Mouse (Mus musculus) embryonic facial prominence, embryonic 14.5 days (tissue): ENCODE measurements around the gene 1110008L16Rik. TPM values are rescaled to one million over a fixed set of nuclear protein-coding genes. Genes with fewer than 3 reads are reported as not detected.

Experiments used
- ATAC-seq: fragments of 200-750 bp; cut with Nextera tagmentation; 2 replicates; pipeline ENCODE4 v1.8.0; 2017; ENCODE audit warnings: low read depth, moderate number of reproducible peaks, moderate TSS enrichment
- DNase-seq: peaks from one replicate; pipeline ENCODE4 v3.0.0-alpha.2; 2015; ENCODE audit warnings: low spot score
- H3K27ac ChIP-seq: fragments of 300-500 bp; sonication (generic); replicated peaks from 2 replicates; pipeline ENCODE4 v1.5.1; 2014; ENCODE audit warnings: low read depth, mild to moderate bottlenecking, low read length, moderate library complexity
- H3K27me3 ChIP-seq: fragments of 300-500 bp; sonication (generic); replicated peaks from 2 replicates; pipeline ENCODE4 v1.6.1; 2014; ENCODE audit warnings: low read length; ENCODE audit not compliant: control insufficient read depth, insufficient read depth
- H3K36me3 ChIP-seq: fragments of 300-500 bp; sonication (generic); 2 replicates; pipeline ENCODE4 v1.6.1; 2014; ENCODE audit warnings: low read length, mixed read lengths; ENCODE audit not compliant: control insufficient read depth, insufficient read depth
- H3K4me1 ChIP-seq: fragments of 300-500 bp; sonication (generic); 2 replicates; pipeline ENCODE4 v1.6.1; 2014; ENCODE audit warnings: antibody characterized with exemption, low read length; ENCODE audit not compliant: control insufficient read depth, insufficient read depth
- H3K4me2 ChIP-seq: fragments of 300-500 bp; sonication (generic); 2 replicates; pipeline ENCODE4 v1.6.1; 2014; ENCODE audit warnings: low read depth, mild to moderate bottlenecking, low read length, moderate library complexity, mixed read lengths
- H3K4me3 ChIP-seq: fragments of 300-500 bp; sonication (generic); 2 replicates; pipeline ENCODE4 v1.5.1; 2014; ENCODE audit warnings: low read depth, mild to moderate bottlenecking, low read length
- H3K9ac ChIP-seq: fragments of 300-500 bp; sonication (generic); 2 replicates; pipeline ENCODE4 v1.6.1; 2014; ENCODE audit warnings: low read depth, mild to moderate bottlenecking, low read length, moderate library complexity, mixed read lengths
- H3K9me3 ChIP-seq: fragments of 300-500 bp; sonication (generic); 2 replicates; pipeline ENCODE4 v1.6.1; 2016; ENCODE audit warnings: low read length; ENCODE audit not compliant: control insufficient read depth
- WGBS: fragments of 180-500 bp; shearing (Covaris S2); extraction: QIAGEN DNeasy Blood & Tissue Kit; methylation state at CpG from one replicate; pipeline ENCODE4 v1.1.7; 2014; 5-methylcytosine and 5-hydroxymethylcytosine counted together
- polyA plus RNA-seq: library from polyadenylated mRNA; unstranded; fragments of >200 nt; fragmentation: Nextera tagmentation; extraction: Ambion mirVana; gene quantifications from 2 replicates; pipeline ENCODE4 v1.2.1, GENCODE M21; 2014

Gene 1110008L16Rik
- polyA plus RNA-seq, 1 experiment from 2014 or later, result 12.1 TPM

DNA sequence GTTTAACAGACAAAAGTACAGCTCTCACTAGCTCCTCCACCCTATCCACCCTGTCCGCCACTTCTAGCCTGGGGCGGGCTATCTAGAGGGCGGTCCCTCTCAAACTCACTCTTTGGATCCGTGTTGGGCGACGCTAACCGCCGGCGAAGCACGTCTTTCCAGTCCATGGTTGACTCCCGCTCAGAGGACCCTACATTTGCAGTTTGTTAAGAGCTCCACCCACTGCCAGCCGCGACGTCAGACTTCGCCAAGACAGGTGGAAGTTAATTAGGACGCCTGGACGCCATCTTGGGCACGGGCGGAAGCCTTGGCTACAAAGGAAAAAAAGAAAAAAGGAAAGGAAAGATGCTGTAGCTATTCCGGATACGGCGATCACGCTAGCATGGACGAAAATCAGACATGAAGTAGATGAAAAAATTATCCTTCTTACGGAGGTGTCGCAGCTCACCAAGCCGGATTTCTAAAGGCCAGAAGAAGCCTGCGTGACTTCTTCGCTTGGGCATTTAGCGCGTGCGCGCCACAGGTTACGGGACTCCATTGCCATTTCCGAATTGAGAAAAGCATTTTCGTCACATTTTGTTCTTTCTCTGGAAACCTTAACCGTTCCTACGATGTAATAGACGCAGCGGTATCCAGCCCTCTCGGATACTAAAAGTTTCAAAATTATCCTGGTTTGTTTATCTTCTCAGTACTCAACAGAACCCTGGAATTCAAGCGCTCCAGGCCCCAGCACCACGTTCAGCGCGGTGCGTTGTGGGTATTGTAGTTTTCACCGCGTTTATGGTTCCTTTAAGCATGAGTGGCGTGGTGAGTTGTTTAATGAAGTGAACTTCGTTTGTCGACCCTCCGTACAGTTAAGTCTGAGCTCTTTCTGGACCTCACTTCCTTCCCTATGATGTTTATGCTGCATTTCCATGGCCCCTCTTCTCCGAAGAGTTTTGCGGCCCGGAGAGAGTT, 3.4 kb downstream of the 1110008L16Rik start, which contains the start of gene Ppp2r3c:
Ppp2r3c (minus strand) TSS at position 514 of the 957 bp plus-strand sequence.
- peak within 1 kb of the TSS; percentile 92 for H3K27ac ChIP-seq
- under 1% methylated on average over 55 of the region's 55 CpGs for WGBS
- H3K9me3 ChIP-seq, result no peaks in the 10 kb centered on the region
- DNase-seq, result peak; percentile 98
- peak within 1 kb of the TSS; percentile 78 for H3K9ac ChIP-seq
- H3K4me3 ChIP-seq, result peak within 1 kb of the TSS; percentile 49
- peak; percentile 96 for ATAC-seq
- peaks cover 17% of the 10 kb centered on the region for H3K36me3 ChIP-seq
- no peaks in the 10 kb centered on the region for H3K27me3 ChIP-seq
- H3K4me1 ChIP-seq, result peaks cover 19% of the 10 kb centered on the region
- peak within 1 kb of the TSS; percentile 68 for H3K4me2 ChIP-seq

DNA sequence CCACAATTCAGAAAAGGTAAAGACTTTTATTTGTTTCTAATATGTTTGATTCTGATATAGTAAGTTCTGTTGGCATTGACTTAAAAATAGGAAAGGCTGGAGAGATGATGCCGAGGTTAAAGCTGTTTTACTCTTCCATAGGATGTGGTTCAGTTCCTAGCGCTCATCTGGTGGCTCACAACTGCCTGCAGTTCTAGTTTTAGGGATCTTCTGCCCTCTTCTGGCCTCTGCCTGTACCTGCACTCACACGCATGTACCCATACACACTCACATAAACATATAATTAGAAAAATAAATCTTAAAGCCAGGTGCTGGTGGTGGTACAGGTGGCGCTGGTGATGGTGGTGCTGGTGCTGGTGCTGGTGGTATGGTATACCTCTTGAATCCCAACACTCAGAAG, 7.0 kb downstream of the 1110008L16Rik start:
- no peak overlapping the region for H3K9ac ChIP-seq
- no peaks in the 10 kb centered on the region for H3K9me3 ChIP-seq
- H3K4me2 ChIP-seq, result no peak overlapping the region
- no peak for DNase-seq
- no peak for ATAC-seq
- H3K4me1 ChIP-seq, result peaks cover 11% of the 10 kb centered on the region
- WGBS, result 96% methylated on average over 4 of the region's 4 CpGs
- no peak overlapping the region for H3K27ac ChIP-seq
- H3K4me3 ChIP-seq, result no peak overlapping the region
- H3K27me3 ChIP-seq, result no peaks in the 10 kb centered on the region
- peaks cover 6% of the 10 kb centered on the region; the same call in 1 of the 2 replicates for H3K36me3 ChIP-seq

DNA sequence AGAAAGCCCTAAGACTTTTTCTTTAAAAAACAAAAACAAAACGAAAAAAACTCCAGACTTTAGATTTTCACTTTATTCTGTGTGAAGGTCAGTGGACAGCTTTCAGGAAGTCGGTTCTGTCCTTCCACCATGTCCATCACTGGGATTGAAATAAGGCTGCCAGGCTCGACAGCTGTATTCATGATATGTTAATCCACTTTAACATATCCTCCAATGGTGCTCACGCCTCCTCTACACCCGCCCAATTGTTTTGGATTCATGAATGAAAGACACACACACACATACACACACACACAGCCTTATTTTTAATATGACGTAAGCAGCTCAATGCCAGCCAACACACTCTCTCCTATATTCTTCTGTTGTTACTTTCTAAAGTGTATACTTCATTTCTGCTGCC, 8.2 kb downstream of the 1110008L16Rik start:
- H3K36me3 ChIP-seq, result peaks cover 6% of the 10 kb centered on the region; the same call in 1 of the 2 replicates
- no peak overlapping the region for H3K4me3 ChIP-seq
- no peak for DNase-seq
- no peaks in the 10 kb centered on the region for H3K27me3 ChIP-seq
- H3K9ac ChIP-seq, result no peak overlapping the region
- peaks cover 6% of the 10 kb centered on the region for H3K4me1 ChIP-seq
- H3K27ac ChIP-seq, result no peak overlapping the region
- H3K9me3 ChIP-seq, result no peaks in the 10 kb centered on the region
- 87% methylated on average over 6 of the region's 6 CpGs for WGBS
- ATAC-seq, result no peak
- no peak overlapping the region for H3K4me2 ChIP-seq

DNA sequence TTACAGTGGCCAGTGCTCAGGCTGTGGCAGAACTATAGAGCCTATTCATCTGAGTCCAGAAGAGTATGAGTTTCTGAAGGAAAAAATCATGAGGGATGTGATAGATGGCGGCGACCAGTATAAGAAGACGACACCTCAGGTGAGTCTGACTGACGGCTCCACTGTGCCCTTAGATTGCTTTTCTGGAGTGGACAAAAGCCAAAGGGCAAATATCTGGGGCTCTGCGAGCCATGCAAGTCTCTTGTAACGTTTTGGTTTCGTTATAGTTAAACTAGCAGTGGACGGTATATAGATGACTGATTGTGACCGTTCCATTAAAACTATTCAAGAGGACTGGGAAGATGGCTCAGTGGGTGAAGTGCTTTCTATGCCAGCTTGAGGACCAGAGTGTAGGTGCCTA, 9.4 kb downstream of the 1110008L16Rik start:
- no peak for ATAC-seq
- no peak for DNase-seq
- Histone ChIP-seq H3K4me2 (no peak overlapping the region), H3K27ac (no peak overlapping the region), H3K4me1 (peaks cover 4% of the 10 kb centered on the region), H3K4me3 (no peak overlapping the region), H3K9me3 (no peaks in the 10 kb centered on the region), H3K9ac (no peak overlapping the region), H3K36me3 (peaks cover 6% of the 10 kb centered on the region; the same call in 1 of the 2 replicates), H3K27me3 (no peaks in the 10 kb centered on the region)
- WGBS, result 94% methylated on average over 9 of the region's 9 CpGs

DNA sequence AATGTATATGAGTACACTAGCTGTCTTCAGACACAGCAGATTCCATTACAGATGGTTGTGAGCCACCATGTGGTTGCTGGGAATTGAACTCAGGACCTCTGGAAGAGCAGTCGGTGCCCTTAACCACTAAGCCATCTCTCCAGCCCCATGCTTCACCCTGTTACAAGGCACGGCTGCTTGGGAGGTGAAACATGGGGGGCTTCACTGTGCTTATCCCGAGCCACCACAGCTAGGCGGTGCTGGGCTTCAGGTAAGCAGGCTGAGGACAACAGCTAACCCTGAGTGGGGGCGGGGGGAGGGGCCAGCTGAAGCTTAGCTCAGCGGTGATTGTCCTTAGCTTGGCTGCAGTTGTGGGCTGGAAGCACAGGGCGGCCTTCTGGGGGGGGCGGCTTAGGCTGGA, 10.1 kb downstream of the 1110008L16Rik start:
- ATAC-seq, result no peak
- no peak overlapping the region for H3K4me3 ChIP-seq

GRCm38 (mm10) chr12:55311841-55312240, 12.5 kb downstream of the 1110008L16Rik start:
- Histone ChIP-seq H3K36me3 (no peaks in the 10 kb centered on the region; the same call in 1 of the 2 replicates), H3K27me3 (no peaks in the 10 kb centered on the region), H3K9me3 (no peaks in the 10 kb centered on the region), H3K9ac (no peak overlapping the region), H3K27ac (no peak overlapping the region), H3K4me2 (no peak overlapping the region), H3K4me3 (no peak overlapping the region), H3K4me1 (no peaks in the 10 kb centered on the region)
- ATAC-seq (no peak), DNase-seq (no peak)
- 81% methylated on average over 7 of the region's 7 CpGs for whole genome bisulfite sequencing

More for the DNA sequence above, 10.1 kb downstream of the 1110008L16Rik start:
- no peaks in the 10 kb centered on the region for H3K27me3 ChIP-seq
- 72% methylated on average over 7 of the region's 8 CpGs for WGBS
- no peaks in the 10 kb centered on the region for H3K4me1 ChIP-seq
- H3K36me3 ChIP-seq, result peaks cover 6% of the 10 kb centered on the region; the same call in 1 of the 2 replicates
- no peak overlapping the region for H3K27ac ChIP-seq
- no peaks in the 10 kb centered on the region for H3K9me3 ChIP-seq
- no peak overlapping the region for H3K9ac ChIP-seq
- no peak for DNase-seq
- no peak overlapping the region for H3K4me2 ChIP-seq

DNA sequence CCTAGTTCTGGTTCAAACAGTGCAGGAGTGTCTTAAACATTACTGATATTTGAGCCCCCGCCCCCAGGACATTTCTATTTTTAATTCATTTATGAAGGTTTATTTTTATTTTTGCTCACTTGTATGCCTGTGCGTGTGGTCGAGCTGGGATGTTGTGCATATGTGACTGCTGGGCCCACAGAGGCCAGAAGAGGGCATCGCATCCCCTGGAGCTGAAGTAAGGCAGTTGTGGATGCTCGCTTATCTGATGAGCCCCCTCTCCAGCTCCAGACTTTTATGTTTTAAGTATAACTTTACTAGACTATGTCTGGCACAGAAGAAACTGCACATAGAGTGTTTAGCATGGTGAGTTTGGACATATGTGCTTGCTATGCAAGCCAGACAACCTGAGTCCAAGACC, 14.5 kb downstream of the 1110008L16Rik start:
- WGBS, result 81% methylated on average over 5 of the region's 5 CpGs
- Histone ChIP-seq H3K4me1 (no peaks in the 10 kb centered on the region), H3K27me3 (no peaks in the 10 kb centered on the region)

DNA sequence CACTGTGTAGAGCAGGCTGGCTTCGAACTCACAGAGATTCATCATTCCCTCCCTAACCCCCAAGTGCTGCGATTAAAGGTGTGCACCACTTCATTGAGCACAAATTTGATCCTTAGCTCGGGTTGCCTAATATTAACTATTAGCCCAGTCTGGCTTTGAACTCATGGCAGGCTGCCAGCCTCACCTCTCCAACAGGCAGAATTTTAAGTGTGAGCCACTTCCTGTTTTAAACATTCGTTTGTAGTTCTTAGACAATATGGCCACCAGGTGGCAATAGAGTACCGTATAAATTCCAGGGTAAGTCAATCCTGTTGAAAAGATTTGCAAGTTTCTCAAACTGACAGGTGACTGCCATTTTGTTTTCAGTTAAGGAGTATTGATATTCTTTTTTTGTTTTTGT, 15.8 kb downstream of the 1110008L16Rik start:
- Histone ChIP-seq H3K27ac (no peak overlapping the region), H3K36me3 (peaks cover 5% of the 10 kb centered on the region; the same call in 1 of the 2 replicates), H3K4me3 (no peak overlapping the region), H3K9ac (no peak overlapping the region), H3K4me1 (no peaks in the 10 kb centered on the region), H3K9me3 (no peaks in the 10 kb centered on the region), H3K27me3 (no peaks in the 10 kb centered on the region), H3K4me2 (no peak overlapping the region)
- DNase-seq (peak; percentile 92), ATAC-seq (0 out of 2 replicates have a peak, but pooled peaks have one; percentile 28)
- WGBS, result 37% methylated on average over 5 of the region's 5 CpGs

More for the DNA sequence above, 14.5 kb downstream of the 1110008L16Rik start:
- no peak overlapping the region for H3K4me3 ChIP-seq
- peaks cover 5% of the 10 kb centered on the region; the same call in 1 of the 2 replicates for H3K36me3 ChIP-seq
- no peak for DNase-seq
- H3K27ac ChIP-seq, result no peak overlapping the region
- H3K9me3 ChIP-seq, result no peaks in the 10 kb centered on the region
- no peak overlapping the region for H3K4me2 ChIP-seq
- H3K9ac ChIP-seq, result no peak overlapping the region
- ATAC-seq, result no peak
